In the genomic region with DNA sequence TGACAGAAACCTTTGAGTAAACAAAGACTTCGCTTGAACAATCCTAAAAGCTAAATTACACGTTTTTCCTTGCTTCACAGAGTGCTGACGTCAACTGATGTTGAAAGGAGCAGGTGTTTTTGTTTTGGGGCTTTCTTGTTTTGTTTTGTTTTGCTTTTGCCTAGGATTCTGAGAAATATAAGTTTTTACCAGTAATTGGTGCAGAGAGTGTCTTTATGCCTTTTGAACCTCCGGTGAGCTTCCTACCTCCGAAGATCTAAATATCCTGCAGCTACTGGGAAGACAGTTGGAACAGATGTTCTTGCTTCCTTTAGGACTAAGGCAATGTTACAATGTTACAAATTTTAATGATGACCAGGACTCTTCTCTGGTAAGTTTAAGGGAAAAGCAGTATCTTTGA, we compare ENCODE assay signal across 10 mouse cellular contexts. TPM values are rescaled to one million over a fixed set of nuclear protein-coding genes. Genes with fewer than 3 reads are reported as not detected.
DNase-seq lines count a peak whose midpoint lies in the region; ATAC-seq lines count a peak whose summit lies in the region.
"Had no signal": no experiment of that assay in that cellular context is flagged by ENCODE, and none has a peak within 500 bp of the region (broad histone marks: within the 10 kb centered on the region; RNA-seq: fewer than 3 reads in every experiment).

A gene (plus strand): TSS at position 301 of the 400 bp plus-strand sequence.

- H3K9ac ChIP-seq in heart, embryonic 12.5 days, result no peak within 1 kb of the TSS
- no peak within 1 kb of the TSS for H3K9ac ChIP-seq in heart, embryonic 11.5 days (ENCODE audit: low read depth, low read length)
- no peak within 1 kb of the TSS for H3K9ac ChIP-seq in midbrain, embryonic 14.5 days (replicated peaks; ENCODE audit: low read length)
- H3K9ac ChIP-seq in midbrain, embryonic 11.5 days (ENCODE audit: low read length), result no peak within 1 kb of the TSS
- no peak within 1 kb of the TSS for H3K9ac ChIP-seq in intestine, embryonic 14.5 days (ENCODE audit: low read length)
- no peak within 1 kb of the TSS for H3K9ac ChIP-seq in neural tube, embryonic 15.5 days (replicated peaks)

- H3K9me3 ChIP-seq in heart, embryonic 12.5 days (replicated peaks), result no peaks in the 10 kb centered on the region
- no peaks in the 10 kb centered on the region for H3K9me3 ChIP-seq in heart, embryonic 11.5 days (replicated peaks; ENCODE audit: control insufficient read depth, low read length)
- no peaks in the 10 kb centered on the region for H3K9me3 ChIP-seq in midbrain, embryonic 14.5 days (ENCODE audit: control insufficient read depth, low read length)
- no peaks in the 10 kb centered on the region for H3K9me3 ChIP-seq in midbrain, embryonic 11.5 days (ENCODE audit: control insufficient read depth, low read length)
- no peaks in the 10 kb centered on the region for H3K9me3 ChIP-seq in intestine, embryonic 14.5 days (ENCODE audit: control insufficient read depth, low read length)
- no peaks in the 10 kb centered on the region for H3K9me3 ChIP-seq in neural tube, embryonic 15.5 days (replicated peaks)

- H3K4me2 ChIP-seq in heart, embryonic 12.5 days, result 0 out of 2 replicates have a peak within 1 kb of the TSS, but pooled peaks have one; percentile 16
- no peak within 1 kb of the TSS; the same call in none of the 2 replicates for H3K4me2 ChIP-seq in heart, embryonic 11.5 days
- H3K4me2 ChIP-seq in midbrain, embryonic 14.5 days (ENCODE audit: low read length), result 0 out of 2 replicates have a peak within 1 kb of the TSS, but pooled peaks have one; percentile 13
- H3K4me2 ChIP-seq in midbrain, embryonic 11.5 days, result no peak within 1 kb of the TSS
- peak within 1 kb of the TSS; percentile 15 for H3K4me2 ChIP-seq in intestine, embryonic 14.5 days (ENCODE audit: low read length)
- peak within 1 kb of the TSS; percentile 27 for H3K4me2 ChIP-seq in neural tube, embryonic 15.5 days

- no peak within 1 kb of the TSS for H3K27ac ChIP-seq in heart, embryonic 12.5 days (ENCODE audit: poor library complexity, severe bottlenecking)
- H3K27ac ChIP-seq in heart, embryonic 11.5 days (ENCODE audit: low read depth, low read length), result no peak within 1 kb of the TSS
- H3K27ac ChIP-seq in midbrain, embryonic 14.5 days (replicated peaks; ENCODE audit: low read depth, low read length), result no peak within 1 kb of the TSS
- H3K27ac ChIP-seq in midbrain, embryonic 11.5 days (ENCODE audit: low read depth, low read length), result no peak within 1 kb of the TSS
- no peak within 1 kb of the TSS for H3K27ac ChIP-seq in intestine, embryonic 14.5 days (ENCODE audit: low read depth)
- H3K27ac ChIP-seq in neural tube, embryonic 15.5 days (replicated peaks), result no peak within 1 kb of the TSS

- no peaks in the 10 kb centered on the region for H3K36me3 ChIP-seq in heart, embryonic 12.5 days
- H3K36me3 ChIP-seq in heart, embryonic 11.5 days (ENCODE audit: control insufficient read depth, insufficient read depth, low read length), result no peaks in the 10 kb centered on the region
- H3K36me3 ChIP-seq in midbrain, embryonic 14.5 days (ENCODE audit: control insufficient read depth, insufficient read depth, low read length), result no peaks in the 10 kb centered on the region
- H3K36me3 ChIP-seq in midbrain, embryonic 11.5 days (ENCODE audit: control insufficient read depth, insufficient read depth, low read length), result no peaks in the 10 kb centered on the region
- H3K36me3 ChIP-seq in intestine, embryonic 14.5 days (ENCODE audit: control insufficient read depth, insufficient read depth, low read length), result no peaks in the 10 kb centered on the region
- H3K36me3 ChIP-seq in neural tube, embryonic 15.5 days, result no peaks in the 10 kb centered on the region

- no peak for ATAC-seq in heart, embryonic 12.5 days (ENCODE audit: insufficient number of reproducible peaks, low FRiP score)
- ATAC-seq in heart, embryonic 11.5 days (replicated peaks; ENCODE audit: insufficient number of reproducible peaks, low FRiP score, low TSS enrichment), result no peak
- ATAC-seq in midbrain, embryonic 14.5 days (ENCODE audit: low FRiP score, low TSS enrichment), result no peak
- no peak for ATAC-seq in midbrain, embryonic 11.5 days (ENCODE audit: low FRiP score)
- no peak for ATAC-seq in intestine, embryonic 14.5 days (replicated peaks; ENCODE audit: low FRiP score, low TSS enrichment, low read depth)
- no peak for ATAC-seq in neural tube, embryonic 15.5 days (ENCODE audit: low FRiP score)
- ATAC-seq: CD4-positive, CD25-positive, alpha-beta regulatory T cell, adult 4 months had no signal

- 59% methylated on average over 5 of the region's 5 CpGs for WGBS in heart, embryonic 12.5 days
- 52% methylated on average over 5 of the region's 5 CpGs for WGBS in heart, embryonic 11.5 days (ENCODE audit: insufficient replicate concordance)
- WGBS in midbrain, embryonic 14.5 days, result 67% methylated on average over 5 of the region's 5 CpGs
- 65% methylated on average over 5 of the region's 5 CpGs for WGBS in midbrain, embryonic 11.5 days
- 39% methylated on average over 5 of the region's 5 CpGs for WGBS in intestine, embryonic 14.5 days
- 61% methylated on average over 5 of the region's 5 CpGs for WGBS in neural tube, embryonic 15.5 days

- peaks cover 26% of the 10 kb centered on the region for H3K4me1 ChIP-seq in heart, embryonic 12.5 days (replicated peaks)
- H3K4me1 ChIP-seq in heart, embryonic 11.5 days (ENCODE audit: control insufficient read depth, insufficient read depth, low read length), result peaks cover 10% of the 10 kb centered on the region
- H3K4me1 ChIP-seq in midbrain, embryonic 14.5 days (ENCODE audit: control insufficient read depth, insufficient read depth, low read length), result no peaks in the 10 kb centered on the region; the same call in 1 of the 2 replicates
- no peaks in the 10 kb centered on the region for H3K4me1 ChIP-seq in midbrain, embryonic 11.5 days (ENCODE audit: control insufficient read depth, insufficient read depth, low read length)
- peaks cover 5% of the 10 kb centered on the region; the same call in 1 of the 2 replicates for H3K4me1 ChIP-seq in intestine, embryonic 14.5 days (replicated peaks; ENCODE audit: control insufficient read depth, insufficient read depth, low read length)
- peaks cover 13% of the 10 kb centered on the region for H3K4me1 ChIP-seq in neural tube, embryonic 15.5 days

- H3K4me3 ChIP-seq in heart, embryonic 12.5 days, result no peak within 1 kb of the TSS
- H3K4me3 ChIP-seq in heart, embryonic 11.5 days (ENCODE audit: low read depth, low read length), result no peak within 1 kb of the TSS
- H3K4me3 ChIP-seq in midbrain, embryonic 14.5 days (replicated peaks; ENCODE audit: low read depth, low read length), result no peak within 1 kb of the TSS
- H3K4me3 ChIP-seq in midbrain, embryonic 11.5 days (ENCODE audit: low read depth, low read length), result no peak within 1 kb of the TSS
- H3K4me3 ChIP-seq in intestine, embryonic 14.5 days (ENCODE audit: low read depth, low read length), result no peak within 1 kb of the TSS
- H3K4me3 ChIP-seq in neural tube, embryonic 15.5 days (replicated peaks), result no peak within 1 kb of the TSS

- H3K27me3 ChIP-seq in heart, embryonic 12.5 days (replicated peaks), result peaks cover 72% of the 10 kb centered on the region
- H3K27me3 ChIP-seq in heart, embryonic 11.5 days (ENCODE audit: control insufficient read depth, insufficient read depth, low read length), result peaks cover 52% of the 10 kb centered on the region
- H3K27me3 ChIP-seq in midbrain, embryonic 14.5 days (ENCODE audit: control insufficient read depth, insufficient read depth, low read length), result peaks cover 44% of the 10 kb centered on the region
- H3K27me3 ChIP-seq in midbrain, embryonic 11.5 days (ENCODE audit: control insufficient read depth, insufficient read depth, low read length), result peaks cover 46% of the 10 kb centered on the region
- peaks cover 44% of the 10 kb centered on the region for H3K27me3 ChIP-seq in intestine, embryonic 14.5 days (replicated peaks; ENCODE audit: control insufficient read depth, insufficient read depth, low read length)
- H3K27me3 ChIP-seq in neural tube, embryonic 15.5 days (replicated peaks), result peaks cover 71% of the 10 kb centered on the region

- DNase-seq in midbrain, embryonic 14.5 days, result no peak
- DNase-seq in midbrain, embryonic 11.5 days (ENCODE audit: low spot score, missing footprints), result no peak
- DNase-seq in intestine, embryonic 14.5 days (ENCODE audit: low spot score), result no peak
- DNase-seq in c-Kit-positive CD71-positive TER-119-positive erythroid progenitor cells, embryonic 14.5 days (ENCODE audit: low spot score), result no peak
- no peak for DNase-seq in layer of hippocampus, postnatal 14 days (ENCODE audit: low spot score in 2 of 2)
- DNase-seq: cerebellum, postnatal 36 days had no signal

RNA-seq across cellular contexts. Expression of the gene that starts here (rescaled TPM):
- polyA plus RNA-seq in heart, embryonic 12.5 days (2016; fragmentation: Nextera tagmentation; extraction: Ambion mirVana), result 0.92 and 0.96 TPM in 2 replicates
- 0.25 and 1.3 TPM in 2 replicates for polyA plus RNA-seq in heart, embryonic 11.5 days (2014; fragmentation: Nextera tagmentation; extraction: Ambion mirVana)
- 0.20 TPM in 1 of 2 replicates, not detected in the other for polyA plus RNA-seq in midbrain, embryonic 14.5 days (2014; fragmentation: Nextera tagmentation; extraction: Ambion mirVana)
- polyA plus RNA-seq in midbrain, embryonic 11.5 days (2014; fragmentation: Nextera tagmentation; extraction: Ambion mirVana), result 0.63 and 0.65 TPM in 2 replicates
- 26.7 and 27.0 TPM in 2 replicates for polyA plus RNA-seq in intestine, embryonic 14.5 days (2014; fragmentation: Nextera tagmentation; extraction: Ambion mirVana)
- 0.77 and 8.6 TPM in 2 replicates for polyA plus RNA-seq in neural tube, embryonic 15.5 days (2015; fragmentation: Nextera tagmentation; extraction: Ambion mirVana)
- under 1 TPM; 0.36 to 0.53 TPM for total RNA-seq in layer of hippocampus, postnatal 14 days (2021)

Comparison
In these comparisons a context has a peak if more than half of its experiments do, and no peak if none do; other contexts are left out.
1. H3K4me2 ChIP-seq: peak in heart, embryonic 12.5 days (single experiment), midbrain, embryonic 14.5 days (single experiment), intestine, embryonic 14.5 days (single experiment) and neural tube, embryonic 15.5 days (single experiment); none in heart, embryonic 11.5 days (single experiment) and midbrain, embryonic 11.5 days (single experiment).